Mouse (Mus musculus): ENCODE measurements around the gene Ntm.

Ntm gene

GRCm38 (mm10) chr9:29884062-29884461 lies 78.9 kb downstream of the Ntm start:
- no peak for DNase-seq (ENCODE audit: low read depth, low spot score)

GRCm38 (mm10) chr9:29881614-29882013 lies 81.3 kb downstream of the Ntm start:
- DNase-seq (ENCODE audit: low read depth, low spot score): no peak

- DNase-seq (ENCODE audit: low read depth, low spot score): no peak
These were observed 85.4 kb downstream of the Ntm start for GRCm38 (mm10) chr9:29877583-29877982.

- DNase-seq (ENCODE audit: low read depth, low spot score): peak; percentile 57
These were observed 95.2 kb downstream of the Ntm start for GRCm38 (mm10) chr9:29867746-29868145.

- DNase-seq (ENCODE audit: low read depth, low spot score): peak; percentile 44
These were observed 96.1 kb downstream of the Ntm start for GRCm38 (mm10) chr9:29866824-29867223.

GRCm38 (mm10) chr9:29866101-29866500 lies 96.8 kb downstream of the Ntm start:
- DNase-seq (ENCODE audit: low read depth, low spot score): peak; percentile 75

GRCm38 (mm10) chr9:29865502-29865901 lies 97.4 kb downstream of the Ntm start:
- peak; percentile 27 for DNase-seq (ENCODE audit: low read depth, low spot score)

- DNase-seq (ENCODE audit: low read depth, low spot score): peak; percentile 62
These were observed 98.1 kb downstream of the Ntm start for GRCm38 (mm10) chr9:29864886-29865285.

- DNase-seq (ENCODE audit: low read depth, low spot score): no peak
These were observed 100.5 kb downstream of the Ntm start for GRCm38 (mm10) chr9:29862408-29862807.

- no peak for DNase-seq (ENCODE audit: low read depth, low spot score)
These were observed 103.5 kb downstream of the Ntm start for GRCm38 (mm10) chr9:29859256-29860048.

- DNase-seq (ENCODE audit: low read depth, low spot score): no peak
These were observed 114.0 kb downstream of the Ntm start for GRCm38 (mm10) chr9:29848735-29849455.

GRCm38 (mm10) chr9:29837344-29837743 lies 125.6 kb downstream of the Ntm start:
- no peak for DNase-seq (ENCODE audit: low read depth, low spot score)

- no peak for DNase-seq (ENCODE audit: low read depth, low spot score)
These were observed 128.0 kb downstream of the Ntm start for GRCm38 (mm10) chr9:29834911-29835310.

- DNase-seq (ENCODE audit: low read depth, low spot score): no peak
These were observed 129.2 kb downstream of the Ntm start for GRCm38 (mm10) chr9:29833781-29834180.

GRCm38 (mm10) chr9:29827240-29827660 lies 135.7 kb downstream of the Ntm start:
- peak; percentile 76 for DNase-seq (ENCODE audit: low read depth, low spot score)

GRCm38 (mm10) chr9:29825236-29825635 lies 137.7 kb downstream of the Ntm start:
- DNase-seq (ENCODE audit: low read depth, low spot score): no peak

GRCm38 (mm10) chr9:29823716-29824115 lies 139.2 kb downstream of the Ntm start:
- no peak for DNase-seq (ENCODE audit: low read depth, low spot score)

GRCm38 (mm10) chr9:29812685-29813084 lies 150.3 kb downstream of the Ntm start:
- DNase-seq (ENCODE audit: low read depth, low spot score): no peak

GRCm38 (mm10) chr9:29806790-29807189 lies 156.2 kb downstream of the Ntm start:
- no peak for DNase-seq (ENCODE audit: low read depth, low spot score)

GRCm38 (mm10) chr9:29804483-29804882 lies 158.5 kb downstream of the Ntm start:
- DNase-seq (ENCODE audit: low read depth, low spot score): no peak

GRCm38 (mm10) chr9:29803738-29804285 lies 159.1 kb downstream of the Ntm start:
- DNase-seq (ENCODE audit: low read depth, low spot score): peak; percentile 45

GRCm38 (mm10) chr9:29802990-29803737 lies 159.8 kb downstream of the Ntm start:
- DNase-seq (ENCODE audit: low read depth, low spot score): no peak
